Mouse (Mus musculus) heart, embryonic 11.5 days (tissue): Measurements from ENCODE around the gene Dot1l. TPM values are rescaled to one million over a fixed set of nuclear protein-coding genes. Genes with fewer than 3 reads are reported as not detected.
A peak's percentile ranks its signal among the peaks of the same experiment; 100 is the strongest.

ENCODE experiments used
- ATAC-seq: fragments of 200-750 bp; cut with Nextera tagmentation; replicated peaks from 2 replicates; pipeline ENCODE4 v1.8.0; 2017; ENCODE audit warnings: moderate library complexity; ENCODE audit not compliant: insufficient number of reproducible peaks, low FRiP score, low TSS enrichment
- H3K27ac ChIP-seq: fragments of 300-500 bp; sonication (generic); 2 replicates; pipeline ENCODE4 v1.5.1; 2014; ENCODE audit warnings: mild to moderate bottlenecking, low read depth, low read length
- H3K27me3 ChIP-seq: fragments of 300-500 bp; sonication (generic); 2 replicates; pipeline ENCODE4 v1.6.1; 2014; ENCODE audit warnings: mild to moderate bottlenecking, low read length, mixed read lengths; ENCODE audit not compliant: control insufficient read depth, insufficient read depth
- H3K36me3 ChIP-seq: fragments of 300-500 bp; sonication (generic); 2 replicates; pipeline ENCODE4 v1.6.1; 2014; ENCODE audit warnings: mild to moderate bottlenecking, low read length, moderate library complexity, mixed read lengths; ENCODE audit not compliant: control insufficient read depth, insufficient read depth
- H3K4me1 ChIP-seq: fragments of 300-500 bp; sonication (generic); 2 replicates; pipeline ENCODE4 v1.6.1; 2014; ENCODE audit warnings: low read length; ENCODE audit not compliant: control insufficient read depth, insufficient read depth
- H3K4me2 ChIP-seq: fragments of 300-500 bp; sonication (generic); 2 replicates; pipeline ENCODE4 v1.6.1; 2014; ENCODE audit warnings: mild to moderate bottlenecking, moderate library complexity
- H3K4me3 ChIP-seq: fragments of 300-500 bp; sonication (generic); 2 replicates; pipeline ENCODE4 v1.5.1; 2014; ENCODE audit warnings: low read depth, low read length
- H3K9ac ChIP-seq: fragments of 300-500 bp; sonication (generic); 2 replicates; pipeline ENCODE4 v1.6.1; 2014; ENCODE audit warnings: mild to moderate bottlenecking, low read depth, low read length, moderate library complexity
- H3K9me3 ChIP-seq: fragments of 300-500 bp; sonication (generic); replicated peaks from 2 replicates; pipeline ENCODE4 v1.6.1; 2016; ENCODE audit warnings: low read length; ENCODE audit not compliant: control insufficient read depth
- WGBS: fragments of 180-500 bp; shearing (Covaris S2); extraction: QIAGEN DNeasy Blood & Tissue Kit; methylation state at CpG from one replicate; pipeline ENCODE4 v1.1.7; 2014; ENCODE audit not compliant: insufficient replicate concordance; 5-methylcytosine and 5-hydroxymethylcytosine counted together
- polyA plus RNA-seq: library from polyadenylated mRNA; unstranded; fragments of >200 nt; fragmentation: Nextera tagmentation; extraction: Ambion mirVana; gene quantifications from 2 replicates; pipeline ENCODE4 v1.2.1, GENCODE M21; 2014

Gene Dot1l
- polyA plus RNA-seq, 1 experiment from 2014 or later: 27.3 TPM

- under 1% methylated on average over 72 of the region's 75 CpGs for WGBS
- Histone ChIP-seq H3K4me2 (peak overlapping the region; percentile 79), H3K4me1 (peaks cover 50% of the 10 kb centered on the region), H3K9me3 (no peaks in the 10 kb centered on the region), H3K27ac (peak overlapping the region; percentile 82), H3K27me3 (no peaks in the 10 kb centered on the region), H3K36me3 (no peaks in the 10 kb centered on the region), H3K4me3 (peak overlapping the region; percentile 93), H3K9ac (peak overlapping the region; percentile 99)
- ATAC-seq: no peak
These were observed 447 bp downstream of the Dot1l start for GRCm38 (mm10) chr10:80755291-80756015.

- Histone ChIP-seq H3K4me1 (peaks cover 54% of the 10 kb centered on the region), H3K4me2 (peak overlapping the region; percentile 79), H3K4me3 (peak overlapping the region; percentile 93), H3K9me3 (no peaks in the 10 kb centered on the region), H3K27me3 (no peaks in the 10 kb centered on the region), H3K9ac (peak overlapping the region; percentile 99), H3K27ac (no peak overlapping the region), H3K36me3 (no peaks in the 10 kb centered on the region)
- 22% methylated on average over 3 of the region's 3 CpGs for WGBS
- no peak for ATAC-seq
These were observed 1.1 kb downstream of the Dot1l start for GRCm38 (mm10) chr10:80756099-80756498.

GRCm38 (mm10) chr10:80756509-80756908 lies 1.5 kb downstream of the Dot1l start:
- ATAC-seq: no peak
- Histone ChIP-seq H3K27me3 (no peaks in the 10 kb centered on the region), H3K4me1 (peaks cover 58% of the 10 kb centered on the region), H3K4me3 (peak overlapping the region; percentile 93), H3K9ac (peak overlapping the region; percentile 99), H3K4me2 (peak overlapping the region; percentile 79), H3K36me3 (no peaks in the 10 kb centered on the region), H3K9me3 (no peaks in the 10 kb centered on the region), H3K27ac (no peak overlapping the region)
- 45% methylated on average over 2 of the region's 2 CpGs for WGBS

- WGBS: 68% methylated on average over 4 of the region's 4 CpGs
- peak overlapping the region; percentile 79 for H3K4me2 ChIP-seq
- peak overlapping the region; percentile 93 for H3K4me3 ChIP-seq
- H3K27me3 ChIP-seq: no peaks in the 10 kb centered on the region
- ATAC-seq: no peak
- no peaks in the 10 kb centered on the region for H3K9me3 ChIP-seq
- H3K9ac ChIP-seq: peak overlapping the region; percentile 46; the same call in 1 of the 2 replicates
- no peak overlapping the region for H3K27ac ChIP-seq
- H3K4me1 ChIP-seq: peaks cover 58% of the 10 kb centered on the region
- H3K36me3 ChIP-seq: no peaks in the 10 kb centered on the region
These were observed 2.0 kb downstream of the Dot1l start for GRCm38 (mm10) chr10:80756967-80757366.

GRCm38 (mm10) chr10:80757717-80758116 lies 2.7 kb downstream of the Dot1l start:
- Histone ChIP-seq H3K4me2 (peak overlapping the region; percentile 79), H3K4me3 (0 out of 2 replicates have a peak overlapping the region, but pooled peaks have one; percentile 3), H3K9me3 (no peaks in the 10 kb centered on the region), H3K36me3 (no peaks in the 10 kb centered on the region; the same call in 1 of the 2 replicates), H3K27ac (no peak overlapping the region), H3K9ac (peak overlapping the region; percentile 40; the same call in 1 of the 2 replicates), H3K27me3 (no peaks in the 10 kb centered on the region), H3K4me1 (peaks cover 51% of the 10 kb centered on the region)
- no peak for ATAC-seq
- WGBS: 29% methylated on average over 5 of the region's 5 CpGs

- H3K27ac ChIP-seq: no peak overlapping the region; the same call in 1 of the 2 replicates
- H3K9ac ChIP-seq: no peak overlapping the region
- H3K36me3 ChIP-seq: no peaks in the 10 kb centered on the region; the same call in 1 of the 2 replicates
- no peaks in the 10 kb centered on the region for H3K9me3 ChIP-seq
- H3K27me3 ChIP-seq: no peaks in the 10 kb centered on the region
- H3K4me1 ChIP-seq: peaks cover 51% of the 10 kb centered on the region
- no peak overlapping the region for H3K4me3 ChIP-seq
- no peak for ATAC-seq
- H3K4me2 ChIP-seq: no peak overlapping the region
- WGBS: 72% methylated on average over 7 of the region's 7 CpGs
These were observed 3.6 kb downstream of the Dot1l start for GRCm38 (mm10) chr10:80758651-80759050.

GRCm38 (mm10) chr10:80760596-80761524 lies 5.9 kb downstream of the Dot1l start:
- 79% methylated on average over 4 of the region's 4 CpGs for WGBS
- H3K4me2 ChIP-seq: no peak overlapping the region; the same call in 1 of the 2 replicates
- H3K27ac ChIP-seq: no peak overlapping the region
- peak overlapping the region; percentile 43; the same call in 1 of the 2 replicates for H3K9ac ChIP-seq
- peaks cover 51% of the 10 kb centered on the region for H3K4me1 ChIP-seq
- ATAC-seq: no peak
- H3K9me3 ChIP-seq: no peaks in the 10 kb centered on the region
- no peaks in the 10 kb centered on the region; the same call in 1 of the 2 replicates for H3K36me3 ChIP-seq
- H3K4me3 ChIP-seq: no peak overlapping the region
- H3K27me3 ChIP-seq: no peaks in the 10 kb centered on the region

- no peaks in the 10 kb centered on the region for H3K9me3 ChIP-seq
- no peaks in the 10 kb centered on the region for H3K27me3 ChIP-seq
- H3K27ac ChIP-seq: no peak overlapping the region
- H3K36me3 ChIP-seq: peaks cover 3% of the 10 kb centered on the region
- peaks cover 48% of the 10 kb centered on the region for H3K4me1 ChIP-seq
- 77% methylated on average over 3 of the region's 3 CpGs for WGBS
- ATAC-seq: no peak
- H3K4me3 ChIP-seq: no peak overlapping the region
- no peak overlapping the region for H3K9ac ChIP-seq
- no peak overlapping the region for H3K4me2 ChIP-seq
These were observed 6.8 kb downstream of the Dot1l start for GRCm38 (mm10) chr10:80761821-80762220.
